Mouse (Mus musculus) neutrophil, adult 5-6 weeks (primary cell): ENCODE data around the gene Nsd2. TPM values are rescaled to one million over a fixed set of nuclear protein-coding genes. Genes with fewer than 3 reads are reported as not detected.
A peak's percentile ranks its signal among the peaks of the same experiment; 100 is the strongest.

Source experiments
- ATAC-seq: fragments of 151-379, 151-347 bp; 2 replicates; pipeline ENCODE4 v1.8.0; 2017; ENCODE audit warnings: mild to moderate bottlenecking, moderate TSS enrichment; ENCODE audit not compliant: insufficient number of reproducible peaks, poor library complexity, low FRiP score, severe bottlenecking; ENCODE audit errors: extremely low read depth
- total RNA-seq: library from RNA; stranded (forward); fragments of 200-1000 nt; gene quantifications from 2 replicates; pipeline ENCODE4 v1.2.3, GENCODE M21; 2017

Gene Nsd2
- total RNA-seq, result 26.4 and 32.9 TPM in 2 replicates

GRCm38 (mm10) chr5:33819876-33820732 is at the start of gene Nsd2:
Gene Nsd2 (plus strand): TSS chr5:33820725.
- peak; percentile 40 for ATAC-seq

- no peak for ATAC-seq
These were observed 43.3 kb upstream of the Nsd2 start for GRCm38 (mm10) chr5:33777195-33777594.

- no peak for ATAC-seq
These were observed 38.6 kb upstream of the Nsd2 start for GRCm38 (mm10) chr5:33781964-33782344.

- ATAC-seq, result peak; percentile 98
These were observed 38.1 kb upstream of the Nsd2 start, which contains the start of gene Letm1 for GRCm38 (mm10) chr5:33782345-33782998. Gene Letm1 (minus strand): TSS chr5:33782817.

- no peak for ATAC-seq
These were observed 37.5 kb upstream of the Nsd2 start for GRCm38 (mm10) chr5:33782999-33783390.

GRCm38 (mm10) chr5:33791912-33792643 is 28.4 kb upstream of the Nsd2 start:
- no peak for ATAC-seq

GRCm38 (mm10) chr5:33803337-33803736 is 17.2 kb upstream of the Nsd2 start:
- ATAC-seq, result no peak

- no peak for ATAC-seq
These were observed 9.0 kb upstream of the Nsd2 start for GRCm38 (mm10) chr5:33811519-33811918.

- ATAC-seq, result no peak
These were observed 4.4 kb upstream of the Nsd2 start for GRCm38 (mm10) chr5:33816008-33816725.

GRCm38 (mm10) chr5:33818104-33818503 is 2.4 kb upstream of the Nsd2 start:
- no peak for ATAC-seq

- no peak for ATAC-seq
These were observed 1.2 kb upstream of the Nsd2 start for GRCm38 (mm10) chr5:33819141-33819875.

- no peak for ATAC-seq
These were observed 452 bp downstream of the Nsd2 start for GRCm38 (mm10) chr5:33820733-33821621.

- no peak for ATAC-seq
These were observed 1.4 kb downstream of the Nsd2 start for GRCm38 (mm10) chr5:33821901-33822427.

GRCm38 (mm10) chr5:33822456-33822855 is 1.9 kb downstream of the Nsd2 start:
- ATAC-seq, result no peak

GRCm38 (mm10) chr5:33826001-33826400 is 5.5 kb downstream of the Nsd2 start:
- no peak for ATAC-seq

GRCm38 (mm10) chr5:33828107-33828506 is 7.6 kb downstream of the Nsd2 start:
- ATAC-seq, result no peak

- no peak for ATAC-seq
These were observed 9.4 kb downstream of the Nsd2 start for GRCm38 (mm10) chr5:33829958-33830357.
